Mouse (Mus musculus) adrenal gland, adult 18-20 months (tissue): ENCODE data around the gene Bbox1. TPM values are rescaled to one million over a fixed set of nuclear protein-coding genes. Genes with fewer than 3 reads are reported as not detected.

Source experiments
- DNase-seq, 2 experiments: peaks; one replicate each; pipeline ENCODE4 v3.0.0; 2021 to 2022; ENCODE audit warnings: low spot score in 2 of 2
- long read RNA-seq, 2 experiments: library from polyadenylated mRNA; stranded (forward); transcript quantifications; one replicate each; pipeline ENCODE4 v2.0.0; 2021
- total RNA-seq, 2 experiments: library from RNA; stranded (reverse); gene quantifications; 1 replicate in 1 of 2; 2 replicates in 1 of 2; pipeline ENCODE4 v1.2.3; 2021

Gene Bbox1
- under 1 TPM in 1 of 2 experiments, not detected in 1; 0.10 TPM for total RNA-seq
- long read RNA-seq, experiment 1, result 0 reads
- long read RNA-seq, experiment 2, result 0 reads

- DNase-seq, result no peak
These were observed at the start of gene Bbox1 for GRCm38 (mm10) chr2:110314509-110315155. Bbox1 (minus strand) TSS chr2:110314560.

DNA sequence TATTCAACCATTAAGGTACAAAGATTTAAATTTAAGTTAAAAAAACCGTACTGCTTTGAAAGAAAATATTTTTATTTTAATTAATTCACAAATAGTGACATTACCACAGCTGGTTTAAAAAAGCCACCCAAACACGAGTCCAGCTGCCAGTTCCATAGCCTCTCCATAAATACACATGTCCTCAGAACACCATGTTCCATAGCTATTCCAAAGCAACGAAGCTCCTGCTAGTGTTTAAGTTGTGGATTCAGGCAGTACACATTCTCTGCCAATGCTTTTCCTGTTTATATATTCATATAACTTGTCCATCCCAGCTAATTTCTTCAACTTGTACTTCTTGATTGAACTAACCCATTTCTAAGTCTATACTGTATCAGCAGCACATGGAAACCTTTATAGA, 49.5 kb upstream of the Bbox1 start:
- DNase-seq, result no peak

- peak; percentile 14 to 25 for DNase-seq
These were observed 48.3 kb upstream of the Bbox1 start, which contains the start of gene Fibin for GRCm38 (mm10) chr2:110362432-110363283. Fibin (minus strand) TSS chr2:110363183.

DNA sequence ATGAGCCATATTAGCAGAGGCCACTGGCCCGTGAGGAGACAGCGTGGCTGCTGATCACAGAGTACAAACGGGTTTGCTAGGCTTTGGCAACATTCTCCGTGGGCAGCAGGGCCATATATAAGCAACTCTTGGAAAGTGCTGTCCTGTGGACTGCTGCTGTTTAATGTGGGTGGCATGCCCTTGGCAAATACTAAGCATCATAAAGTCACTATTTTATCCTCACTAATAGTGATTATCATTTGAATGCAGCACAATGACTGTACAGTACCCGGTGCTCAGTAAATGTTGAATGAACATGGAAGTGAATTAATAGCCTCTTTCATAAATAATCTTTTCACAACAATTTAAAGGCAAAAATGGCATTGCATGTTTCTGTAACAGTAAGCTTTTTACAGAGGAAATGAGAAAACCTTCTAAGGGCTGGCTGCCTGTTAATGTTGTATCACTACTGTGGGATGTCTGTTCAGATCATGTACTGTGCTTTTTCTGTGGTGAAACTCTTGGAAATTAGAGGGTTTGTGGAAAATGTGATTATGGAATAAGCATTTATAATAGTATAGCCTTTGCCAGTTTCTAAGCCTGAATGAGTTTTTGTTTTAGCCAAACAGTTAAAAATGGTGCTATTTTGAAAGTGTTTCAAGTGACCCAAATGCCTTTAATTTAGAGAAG, 39.1 kb upstream of the Bbox1 start:
- no peak for DNase-seq

DNA sequence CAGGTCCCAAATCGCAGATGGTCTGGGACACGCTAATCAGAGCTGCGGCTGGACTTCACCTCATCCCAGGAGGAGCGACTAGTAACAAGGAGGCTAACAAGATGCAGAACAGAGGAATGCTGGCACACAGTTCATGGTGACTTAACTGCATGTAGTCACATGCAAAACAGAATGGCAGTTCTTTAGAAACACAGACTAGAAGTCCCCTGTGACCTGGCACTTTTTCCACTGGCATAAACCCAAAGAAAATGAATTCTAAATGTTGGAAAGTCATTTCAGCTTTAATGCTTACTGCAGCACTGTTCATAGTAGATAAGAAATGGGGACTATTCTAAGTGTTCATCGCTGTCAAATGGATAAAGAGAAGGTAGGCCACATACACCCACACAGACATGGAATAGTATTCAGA, 37.5 kb upstream of the Bbox1 start:
- DNase-seq, result no peak

- DNase-seq, result no peak
These were observed 37.0 kb upstream of the Bbox1 start for GRCm38 (mm10) chr2:110351406-110351805.

GRCm38 (mm10) chr2:110328953-110329352, 14.6 kb upstream of the Bbox1 start:
- no peak for DNase-seq

GRCm38 (mm10) chr2:110319949-110320348, 5.6 kb upstream of the Bbox1 start:
- DNase-seq, result no peak

DNA sequence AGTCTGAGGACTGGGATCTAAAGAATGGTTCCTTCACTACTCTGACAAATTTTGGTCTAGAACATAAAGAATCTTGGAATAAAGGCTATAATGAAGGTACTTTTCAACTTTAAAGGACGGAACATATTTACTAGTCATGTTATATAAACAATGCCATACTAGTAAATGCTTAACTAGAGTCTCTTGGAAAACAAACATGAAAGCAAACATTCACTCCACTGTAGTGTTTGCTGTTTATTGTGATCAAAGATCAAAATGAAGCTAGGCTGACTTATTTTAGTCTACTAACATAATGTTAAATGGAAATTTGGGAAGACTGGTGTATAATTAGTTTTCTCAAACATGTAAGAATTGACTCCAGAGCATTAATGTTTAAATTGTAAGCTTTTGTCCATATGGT, 4.9 kb upstream of the Bbox1 start:
- no peak for DNase-seq

DNA sequence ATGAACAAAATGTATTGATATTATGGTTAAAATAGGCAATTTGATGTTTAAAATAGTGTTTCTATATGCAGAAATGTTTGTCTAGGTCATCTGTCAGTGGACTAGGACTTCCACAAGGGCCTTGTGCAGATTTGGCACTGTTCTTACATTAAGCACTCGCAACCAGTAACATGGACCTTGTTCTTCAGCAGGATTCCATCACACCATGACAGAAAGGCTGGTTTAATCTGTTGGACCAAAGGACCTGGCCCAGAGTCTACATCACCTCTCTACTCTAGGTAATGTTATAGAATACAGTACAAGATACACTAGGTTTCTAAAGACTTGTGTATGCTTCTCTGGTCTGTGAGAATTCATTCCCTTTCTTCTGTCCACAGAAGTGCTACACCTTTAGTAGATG, 4.4 kb upstream of the Bbox1 start:
- DNase-seq, result no peak

DNA sequence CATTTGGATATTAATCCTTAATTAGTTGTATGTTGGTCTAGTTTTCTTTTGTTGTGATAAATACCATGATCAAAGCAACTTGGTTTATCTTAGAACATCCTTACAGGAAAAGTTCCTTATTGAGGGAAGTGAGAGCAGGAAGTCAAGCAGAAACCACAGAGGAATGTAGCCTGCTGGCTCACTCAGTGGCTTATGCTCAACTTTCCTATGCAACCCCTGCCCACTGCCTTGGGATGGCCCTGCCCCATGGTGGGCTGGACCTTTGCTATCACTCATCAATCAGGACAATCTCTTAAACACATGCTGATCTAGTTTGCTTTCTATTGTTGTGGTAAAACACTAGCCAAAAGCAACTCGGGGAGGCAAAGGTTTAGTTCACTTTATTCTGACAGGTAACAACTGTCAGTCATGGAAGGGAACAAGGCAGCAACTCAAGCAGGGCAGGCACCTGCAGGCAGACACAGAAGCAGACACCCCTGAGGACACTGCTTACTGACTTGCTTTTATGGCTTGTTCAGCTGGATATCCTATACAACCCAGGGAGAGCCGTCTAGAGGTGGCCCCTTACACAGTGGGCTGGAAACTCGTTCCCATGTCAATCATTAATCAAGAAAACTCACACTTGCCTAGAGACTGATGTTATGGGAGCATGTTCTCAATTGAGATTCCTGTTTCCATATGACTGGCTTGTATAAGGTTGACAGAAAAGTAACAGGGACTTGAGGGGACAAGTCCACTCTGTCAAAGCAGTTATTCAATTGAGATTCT, 1.9 kb upstream of the Bbox1 start:
- DNase-seq, result no peak

- no peak for DNase-seq
These were observed 286 bp downstream of the Bbox1 start for GRCm38 (mm10) chr2:110314074-110314473.

- DNase-seq, result no peak
These were observed 995 bp downstream of the Bbox1 start for GRCm38 (mm10) chr2:110313305-110313824.

GRCm38 (mm10) chr2:110305358-110306283, 8.7 kb downstream of the Bbox1 start:
- no peak for DNase-seq

- DNase-seq, result no peak
These were observed 12.1 kb downstream of the Bbox1 start for GRCm38 (mm10) chr2:110302261-110302660.

DNA sequence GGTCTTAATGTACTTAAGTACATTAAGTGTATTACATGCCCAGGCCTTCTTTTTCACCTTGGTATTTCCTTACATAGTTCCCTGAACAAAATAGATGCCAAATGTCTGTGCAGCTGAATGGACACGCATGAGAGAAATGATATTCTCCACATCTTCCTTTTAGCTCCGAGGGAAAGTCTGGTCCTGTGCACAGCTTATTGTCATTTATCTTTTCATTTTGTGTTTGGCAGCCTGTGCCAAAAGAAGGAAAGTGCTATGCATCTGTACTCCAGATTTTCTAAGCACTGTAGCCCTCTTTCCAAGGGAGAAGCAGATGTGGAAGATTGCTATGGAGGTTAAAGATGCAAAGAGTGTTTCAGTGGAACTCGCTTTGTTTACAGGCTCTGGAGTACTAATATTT, 13.0 kb downstream of the Bbox1 start:
- DNase-seq, result no peak

GRCm38 (mm10) chr2:110294927-110295326, 19.4 kb downstream of the Bbox1 start:
- no peak for DNase-seq

DNA sequence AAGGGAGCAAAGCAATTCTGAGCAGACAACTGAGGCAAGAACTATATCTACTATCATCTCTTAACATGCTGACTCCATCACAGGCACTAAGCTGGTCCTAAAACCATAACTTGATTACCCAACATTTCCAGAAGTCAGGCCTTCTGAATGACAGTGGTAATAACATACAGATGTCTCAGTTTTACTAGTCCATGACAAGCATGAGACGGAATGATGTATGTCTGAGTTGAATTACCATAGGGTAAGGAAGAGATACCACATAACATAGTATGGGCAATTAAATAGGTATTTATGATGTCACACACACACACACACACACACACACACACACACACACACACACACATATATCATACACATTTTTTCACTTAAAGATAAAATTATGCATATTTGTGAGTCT, 26.4 kb downstream of the Bbox1 start:
- no peak for DNase-seq

- DNase-seq, result no peak
These were observed 28.4 kb downstream of the Bbox1 start for GRCm38 (mm10) chr2:110285829-110286504.
